Mouse (Mus musculus) embryonic facial prominence, embryonic 12.5 days (tissue): ENCODE results near the gene Fndc5. TPM values are rescaled to one million over a fixed set of nuclear protein-coding genes. Genes with fewer than 3 reads are reported as not detected.

Source experiments
- ATAC-seq: fragments of 200-750 bp; cut with Nextera tagmentation; 2 replicates; pipeline ENCODE4 v1.8.0; 2017; ENCODE audit not compliant: insufficient number of reproducible peaks, insufficient read depth, low FRiP score, low TSS enrichment
- H3K27ac ChIP-seq: fragments of 300-500 bp; sonication (generic); 2 replicates; pipeline ENCODE4 v1.5.1; 2016; ENCODE audit warnings: mild to moderate bottlenecking
- H3K27me3 ChIP-seq: fragments of 300-500 bp; sonication (generic); 2 replicates; pipeline ENCODE4 v1.6.1; 2016; ENCODE audit warnings: mild to moderate bottlenecking, moderate library complexity
- H3K36me3 ChIP-seq: fragments of 300-500 bp; sonication (generic); 2 replicates; pipeline ENCODE4 v1.6.1; 2016; ENCODE audit warnings: mild to moderate bottlenecking
- H3K4me1 ChIP-seq: fragments of 300-500 bp; sonication (generic); 2 replicates; pipeline ENCODE4 v1.6.1; 2016
- H3K4me2 ChIP-seq: fragments of 300-500 bp; sonication (generic); replicated peaks from 2 replicates; pipeline ENCODE4 v1.6.1; 2016; ENCODE audit warnings: mild to moderate bottlenecking, moderate library complexity
- H3K4me3 ChIP-seq: fragments of 300-500 bp; sonication (generic); 2 replicates; pipeline ENCODE4 v1.5.1; 2016; ENCODE audit warnings: mild to moderate bottlenecking
- H3K9ac ChIP-seq: fragments of 300-500 bp; sonication (generic); 2 replicates; pipeline ENCODE4 v1.6.1; 2016; ENCODE audit warnings: mild to moderate bottlenecking, moderate library complexity
- H3K9me3 ChIP-seq: fragments of 300-500 bp; sonication (generic); 2 replicates; pipeline ENCODE4 v1.6.1; 2016; ENCODE audit warnings: mild to moderate bottlenecking, moderate library complexity
- WGBS: fragments of 180-500 bp; shearing (Covaris S2); methylation state at CpG from one replicate; pipeline ENCODE4 v1.1.7; 2016; 5-methylcytosine and 5-hydroxymethylcytosine counted together
- polyA plus RNA-seq: library from polyadenylated mRNA; unstranded; fragments of >200 nt; fragmentation: Nextera tagmentation; extraction: Ambion mirVana; gene quantifications from 2 replicates; pipeline ENCODE4 v1.2.1, GENCODE M21; 2016

The Fndc5 gene
- polyA plus RNA-seq, 1 experiment from 2014 or later: 9.6 TPM

DNA sequence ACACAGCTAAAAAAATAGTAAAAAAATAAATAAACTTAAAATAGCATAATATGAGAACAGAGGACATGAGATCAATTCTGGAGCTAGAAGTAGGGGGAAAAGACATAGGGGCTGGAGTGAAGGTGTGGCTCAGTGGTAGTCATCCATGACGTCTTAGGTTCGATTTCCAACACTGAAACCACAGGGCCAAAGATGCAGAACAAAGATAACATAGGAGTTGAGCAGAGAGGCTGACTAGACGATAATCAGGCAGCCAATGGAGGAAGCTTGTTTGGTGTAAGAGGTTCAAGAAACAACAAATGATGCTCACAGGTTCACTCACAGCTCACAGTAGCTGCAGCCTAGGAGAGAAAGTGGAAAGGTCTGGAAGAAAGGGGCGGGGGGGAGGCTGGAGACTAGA lies 4.0 kb downstream of the Fndc5 start:
- ATAC-seq: no peak
- Histone ChIP-seq H3K4me1 (peaks cover 21% of the 10 kb centered on the region), H3K27ac (no peak overlapping the region), H3K4me3 (no peak overlapping the region), H3K36me3 (0 out of 2 replicates have a peak, but pooled peaks cover 7% of the 10 kb centered on the region), H3K9me3 (no peaks in the 10 kb centered on the region), H3K27me3 (peaks cover 24% of the 10 kb centered on the region), H3K4me2 (no peak overlapping the region), H3K9ac (no peak overlapping the region)
- 82% methylated on average over 4 of the region's 4 CpGs for WGBS

GRCm38 (mm10) chr4:129141560-129142438 lies 5.0 kb downstream of the Fndc5 start:
- 74% methylated on average over 17 of the region's 17 CpGs for WGBS

DNA sequence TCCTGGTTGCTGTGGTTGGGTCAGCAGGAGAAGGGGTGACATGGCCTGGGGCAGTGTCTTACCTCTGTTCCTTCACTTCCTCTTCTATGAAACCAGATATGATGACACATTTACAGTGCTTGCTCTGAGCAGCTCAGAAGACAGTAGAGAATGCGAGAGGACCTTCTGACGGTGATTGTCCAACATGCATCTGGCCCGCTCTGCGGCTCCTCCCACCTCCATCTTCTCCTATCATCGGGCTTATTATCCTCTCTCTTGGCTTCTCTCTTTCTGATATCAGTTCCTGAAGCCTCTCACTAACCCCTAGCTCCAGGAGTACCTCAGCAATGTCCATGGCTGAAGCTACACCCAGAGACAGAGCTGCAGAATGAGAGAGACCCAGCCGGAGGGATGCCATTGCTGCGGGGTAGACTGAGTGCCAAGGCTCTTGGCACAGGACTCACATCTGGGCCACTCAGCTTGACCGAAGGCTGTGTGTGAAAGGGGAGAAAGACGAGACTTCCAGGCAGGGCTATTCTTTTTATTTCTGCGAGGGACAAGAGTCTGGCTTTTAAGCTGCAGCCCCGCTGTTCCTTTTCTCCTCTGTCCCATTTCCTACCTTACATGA lies 5.7 kb downstream of the Fndc5 start:
- Histone ChIP-seq H3K27ac (no peak overlapping the region), H3K9me3 (no peaks in the 10 kb centered on the region), H3K4me1 (peaks cover 15% of the 10 kb centered on the region; the same call in 1 of the 2 replicates), H3K36me3 (0 out of 2 replicates have a peak, but pooled peaks cover 7% of the 10 kb centered on the region), H3K9ac (no peak overlapping the region), H3K4me2 (no peak overlapping the region), H3K4me3 (no peak overlapping the region), H3K27me3 (peaks cover 9% of the 10 kb centered on the region)
- 92% methylated on average over 11 of the region's 11 CpGs for WGBS
- ATAC-seq: no peak

More at GRCm38 (mm10) chr4:129141560-129142438, 5.0 kb downstream of the Fndc5 start:
- peaks cover 21% of the 10 kb centered on the region for H3K4me1 ChIP-seq
- H3K4me3 ChIP-seq: no peak overlapping the region
- no peak overlapping the region for H3K9ac ChIP-seq
- 0 out of 2 replicates have a peak, but pooled peaks cover 7% of the 10 kb centered on the region for H3K36me3 ChIP-seq
- no peak overlapping the region for H3K4me2 ChIP-seq
- no peak overlapping the region for H3K27ac ChIP-seq
- no peak for ATAC-seq
- H3K27me3 ChIP-seq: peaks cover 16% of the 10 kb centered on the region
- H3K9me3 ChIP-seq: no peaks in the 10 kb centered on the region

GRCm38 (mm10) chr4:129143509-129143908 lies 6.7 kb downstream of the Fndc5 start:
- H3K9ac ChIP-seq: no peak overlapping the region
- no peak for ATAC-seq
- no peaks in the 10 kb centered on the region for H3K9me3 ChIP-seq
- H3K4me3 ChIP-seq: no peak overlapping the region
- H3K27ac ChIP-seq: no peak overlapping the region
- peaks cover 15% of the 10 kb centered on the region; the same call in 1 of the 2 replicates for H3K4me1 ChIP-seq
- 77% methylated on average over 5 of the region's 5 CpGs for WGBS
- peaks cover 7% of the 10 kb centered on the region; the same call in 1 of the 2 replicates for H3K36me3 ChIP-seq
- no peak overlapping the region for H3K4me2 ChIP-seq
- H3K27me3 ChIP-seq: 0 out of 2 replicates have a peak, but pooled peaks cover under 1% of the 10 kb centered on the region

DNA sequence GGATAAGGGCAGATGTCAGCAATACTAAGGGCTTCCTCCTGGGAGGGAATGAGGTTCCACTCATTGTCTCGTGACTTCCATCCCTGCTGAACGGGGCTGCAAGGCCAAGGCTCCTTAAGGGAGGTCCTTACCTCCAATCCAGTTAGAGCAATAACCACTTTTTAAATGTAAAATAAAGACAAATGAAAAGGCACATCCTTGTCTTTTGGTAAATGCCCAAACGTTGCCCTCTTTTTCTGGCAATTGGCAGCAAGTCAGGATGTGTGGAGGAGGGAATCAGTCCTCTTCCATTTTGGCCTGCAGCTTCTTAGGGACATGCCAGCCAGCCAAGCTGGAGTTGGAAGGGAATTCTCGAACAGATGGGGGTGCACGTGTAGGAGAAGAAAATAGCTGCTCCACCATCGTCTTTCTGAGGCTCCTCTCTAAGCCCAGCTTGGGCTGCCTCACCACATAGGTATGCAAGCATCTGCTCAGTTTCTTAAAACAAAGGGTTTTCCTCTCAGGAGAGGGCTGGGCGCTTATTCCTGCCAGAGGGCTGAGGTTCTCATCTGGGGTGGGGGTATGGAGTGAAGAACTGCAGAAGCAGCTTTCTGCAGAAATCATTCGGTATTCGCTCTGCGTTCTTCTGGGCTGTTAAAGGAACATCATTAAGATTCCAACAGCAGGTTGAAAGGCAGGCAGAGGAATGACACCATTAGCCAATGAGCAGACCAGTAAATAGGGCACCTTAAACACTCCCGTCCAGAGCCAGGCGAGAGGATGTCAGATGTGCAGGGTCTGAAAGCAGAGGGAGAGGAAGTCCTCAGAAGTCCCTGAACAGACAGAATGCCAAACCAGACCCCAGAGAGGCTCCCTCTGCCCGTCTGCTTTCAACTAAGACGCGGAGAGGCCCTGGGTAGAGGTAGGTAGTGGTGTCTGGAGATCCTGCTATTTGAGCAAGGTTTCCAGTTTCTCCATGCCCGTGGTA lies 7.9 kb downstream of the Fndc5 start:
- H3K27ac ChIP-seq: peak overlapping the region; percentile 72
- no peak overlapping the region for H3K4me2 ChIP-seq
- H3K27me3 ChIP-seq: no peaks in the 10 kb centered on the region
- ATAC-seq: peak; percentile 76; the same call in 1 of the 2 replicates
- peaks cover 14% of the 10 kb centered on the region; the same call in 1 of the 2 replicates for H3K4me1 ChIP-seq
- 61% methylated on average over 16 of the region's 16 CpGs for WGBS
- H3K9me3 ChIP-seq: no peaks in the 10 kb centered on the region
- H3K36me3 ChIP-seq: peaks cover 14% of the 10 kb centered on the region
- H3K4me3 ChIP-seq: no peak overlapping the region
- no peak overlapping the region for H3K9ac ChIP-seq

GRCm38 (mm10) chr4:129145411-129145810 lies 8.6 kb downstream of the Fndc5 start:
- H3K4me1 ChIP-seq: peaks cover 9% of the 10 kb centered on the region; the same call in 1 of the 2 replicates
- 75% methylated on average over 4 of the region's 4 CpGs for WGBS
- no peak overlapping the region for H3K4me2 ChIP-seq
- no peaks in the 10 kb centered on the region for H3K27me3 ChIP-seq
- peaks cover 19% of the 10 kb centered on the region for H3K36me3 ChIP-seq
- peak overlapping the region; percentile 72 for H3K27ac ChIP-seq
- H3K9me3 ChIP-seq: no peaks in the 10 kb centered on the region
- H3K4me3 ChIP-seq: no peak overlapping the region
- no peak overlapping the region for H3K9ac ChIP-seq
- ATAC-seq: no peak

DNA sequence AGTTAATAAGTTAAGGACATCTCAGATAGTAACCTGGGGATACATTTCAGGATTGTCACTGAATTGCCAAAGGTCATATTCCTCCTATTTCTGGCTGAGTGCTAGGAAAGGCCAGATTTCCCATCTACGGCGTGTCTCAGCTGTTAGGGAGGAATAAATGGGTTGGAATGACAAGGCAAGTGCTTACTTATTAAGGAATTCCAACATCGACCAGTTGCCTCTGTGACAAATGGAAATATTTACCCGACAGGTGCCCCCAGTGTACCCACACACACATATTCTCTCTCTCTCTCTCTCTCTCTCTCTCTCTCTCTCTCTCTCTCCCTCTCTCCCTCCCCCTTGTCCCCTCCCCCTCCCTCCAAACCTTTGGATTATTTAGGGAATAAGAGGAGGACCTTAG lies 9.1 kb downstream of the Fndc5 start:
- Histone ChIP-seq H3K9me3 (no peaks in the 10 kb centered on the region), H3K27ac (no peak overlapping the region), H3K4me3 (no peak overlapping the region), H3K9ac (no peak overlapping the region), H3K4me2 (no peak overlapping the region), H3K27me3 (no peaks in the 10 kb centered on the region), H3K4me1 (peaks cover 9% of the 10 kb centered on the region; the same call in 1 of the 2 replicates), H3K36me3 (peaks cover 24% of the 10 kb centered on the region)
- ATAC-seq: no peak
- WGBS: 79% methylated on average over 4 of the region's 4 CpGs

DNA sequence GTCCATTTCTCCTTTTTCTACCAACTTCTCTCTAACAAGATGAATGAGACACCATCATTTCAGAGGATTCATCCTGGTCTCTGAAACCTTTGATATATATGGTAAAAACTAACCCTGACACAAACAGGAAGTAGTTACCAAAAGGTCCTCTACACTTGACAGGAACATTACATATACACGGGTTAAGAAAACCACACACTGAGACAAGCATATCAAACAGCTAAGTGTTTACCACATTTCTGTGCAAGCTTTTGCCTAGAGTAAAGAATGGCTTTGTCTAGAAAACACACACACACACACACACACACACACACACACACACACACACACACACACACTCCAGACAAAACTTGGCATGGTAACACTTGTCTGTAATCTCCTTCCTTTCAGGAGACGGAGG lies 9.6 kb downstream of the Fndc5 start:
- no peaks in the 10 kb centered on the region for H3K9me3 ChIP-seq
- no peak overlapping the region for H3K4me3 ChIP-seq
- ATAC-seq: no peak
- WGBS: 68% methylated on average over 2 of the region's 2 CpGs
- no peak overlapping the region for H3K27ac ChIP-seq
- H3K27me3 ChIP-seq: no peaks in the 10 kb centered on the region
- H3K4me2 ChIP-seq: no peak overlapping the region
- peaks cover 29% of the 10 kb centered on the region for H3K36me3 ChIP-seq
- no peak overlapping the region for H3K9ac ChIP-seq
- peaks cover 9% of the 10 kb centered on the region; the same call in 1 of the 2 replicates for H3K4me1 ChIP-seq

DNA sequence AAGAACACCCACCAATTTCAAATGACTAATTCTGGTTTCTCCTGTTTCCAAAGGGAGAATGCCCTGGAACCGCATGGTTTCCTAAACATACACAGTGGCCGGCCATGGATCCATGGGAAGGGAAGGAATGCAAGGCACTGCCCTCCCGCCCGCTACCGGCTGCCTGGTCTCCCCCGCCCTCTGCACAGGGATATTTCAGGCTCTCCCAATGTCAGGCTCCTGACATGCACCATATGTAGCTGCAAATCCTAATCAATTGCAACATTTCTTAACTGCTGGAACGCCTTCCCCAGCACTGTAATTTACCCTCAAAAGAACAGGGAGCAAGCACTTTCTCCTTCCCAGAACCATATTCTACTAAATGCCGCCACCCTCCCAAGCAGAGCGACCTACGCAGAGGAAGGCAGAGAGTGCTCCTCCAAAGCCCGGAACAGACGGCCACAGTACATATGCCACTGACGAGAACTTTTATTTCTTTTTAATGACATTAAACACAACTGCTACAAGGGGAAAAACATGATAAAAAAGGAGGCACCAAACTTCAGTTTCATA lies 10.8 kb downstream of the Fndc5 start:
- Histone ChIP-seq H3K9ac (no peak overlapping the region), H3K27me3 (no peaks in the 10 kb centered on the region), H3K4me2 (no peak overlapping the region), H3K36me3 (peaks cover 40% of the 10 kb centered on the region), H3K9me3 (no peaks in the 10 kb centered on the region), H3K27ac (no peak overlapping the region), H3K4me3 (no peak overlapping the region), H3K4me1 (peaks cover 9% of the 10 kb centered on the region; the same call in 1 of the 2 replicates)
- 83% methylated on average over 13 of the region's 13 CpGs for WGBS
- ATAC-seq: no peak

GRCm38 (mm10) chr4:129149321-129149720 lies 12.5 kb downstream of the Fndc5 start:
- no peaks in the 10 kb centered on the region for H3K27me3 ChIP-seq
- no peak overlapping the region for H3K4me2 ChIP-seq
- no peak overlapping the region for H3K27ac ChIP-seq
- peaks cover 47% of the 10 kb centered on the region for H3K36me3 ChIP-seq
- 77% methylated on average over 1 of the region's 1 CpGs for WGBS
- no peak overlapping the region for H3K9ac ChIP-seq
- H3K4me1 ChIP-seq: peaks cover 6% of the 10 kb centered on the region; the same call in 1 of the 2 replicates
- no peak overlapping the region for H3K4me3 ChIP-seq
- ATAC-seq: no peak
- H3K9me3 ChIP-seq: no peaks in the 10 kb centered on the region
